Mouse (Mus musculus) lung, adult 2 months (tissue): ENCODE measurements around the gene Rpl9-ps6. TPM values are rescaled to one million over a fixed set of nuclear protein-coding genes. Genes with fewer than 3 reads are reported as not detected.
"Not testable (repeated sequence)": the region's sequence is repeated elsewhere in the genome, so short reads cannot be mapped to it uniquely, and the experiment has no call there.

ENCODE experiments used
- DNase-seq: peaks from one replicate; pipeline ENCODE4 v3.0.0; 2022
- H3K4me1 ChIP-seq: fragments of 200-500 bp; 2 replicates; pipeline ENCODE4 v1.6.1; 2011; ENCODE audit warnings: low read length; ENCODE audit not compliant: control insufficient read depth, insufficient read depth
- H3K4me3 ChIP-seq: fragments of 200-500 bp; replicated peaks from 2 replicates; pipeline ENCODE3; 2011; ENCODE audit warnings: low read depth, mild to moderate bottlenecking, control low read depth, low read length; ENCODE audit errors: extremely low read depth
- CTCF ChIP-seq: fragments of 200-500 bp; IDR thresholded peaks from 2 replicates; pipeline ENCODE4 v1.5.1; 2011; ENCODE audit warnings: mild to moderate bottlenecking, low read length, control low read depth; ENCODE audit not compliant: insufficient read depth
- POLR2A ChIP-seq: fragments of 200-500 bp; IDR thresholded peaks from 2 replicates; pipeline ENCODE4 v1.6.1; 2011; ENCODE audit warnings: low read depth, mild to moderate bottlenecking, control low read depth, low read length, borderline replicate concordance; ENCODE audit errors: extremely low read depth
- WGBS: fragments of 180-500 bp; shearing (Covaris S2); methylation state at CpG from one replicate; pipeline ENCODE4 v1.1.7; 2018; 5-methylcytosine and 5-hydroxymethylcytosine counted together
- polyA plus RNA-seq: library from polyadenylated mRNA; depleted of rRNA; stranded (reverse); fragments of >200 nt; gene quantifications from 2 replicates; pipeline ENCODE4 v1.2.3, GENCODE M21; 2012

The Rpl9-ps6 gene
- polyA plus RNA-seq, 1 experiment = 7.2 TPM

DNA sequence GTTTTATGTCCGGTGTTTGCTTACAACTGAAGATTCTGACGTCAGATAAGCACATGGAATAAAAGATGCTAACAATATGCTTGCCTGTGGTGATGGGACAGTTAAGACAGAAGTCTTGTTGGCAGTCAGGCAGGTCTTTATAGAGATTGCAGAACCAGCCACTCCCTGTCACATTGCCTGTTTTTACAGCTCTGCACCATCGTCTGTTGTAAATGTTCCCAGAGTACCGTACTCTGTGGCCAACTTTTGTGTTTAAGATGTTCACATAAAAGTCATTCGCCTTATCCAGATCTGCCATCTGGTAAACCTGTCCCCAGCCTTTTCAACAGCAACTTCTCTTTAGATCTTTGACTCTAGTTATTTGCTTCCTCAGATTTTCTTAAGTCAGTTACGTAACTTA lies 31.0 kb upstream of the Rpl9-ps6 start:
- Histone ChIP-seq H3K4me3 (no peak overlapping the region), H3K4me1 (no peaks in the 10 kb centered on the region; the same call in 1 of the 2 replicates)
- DNase-seq = no peak
- TF ChIP-seq CTCF (no peak), POLR2A (no peak)
- WGBS = 63% methylated on average over 6 of the region's 6 CpGs

DNA sequence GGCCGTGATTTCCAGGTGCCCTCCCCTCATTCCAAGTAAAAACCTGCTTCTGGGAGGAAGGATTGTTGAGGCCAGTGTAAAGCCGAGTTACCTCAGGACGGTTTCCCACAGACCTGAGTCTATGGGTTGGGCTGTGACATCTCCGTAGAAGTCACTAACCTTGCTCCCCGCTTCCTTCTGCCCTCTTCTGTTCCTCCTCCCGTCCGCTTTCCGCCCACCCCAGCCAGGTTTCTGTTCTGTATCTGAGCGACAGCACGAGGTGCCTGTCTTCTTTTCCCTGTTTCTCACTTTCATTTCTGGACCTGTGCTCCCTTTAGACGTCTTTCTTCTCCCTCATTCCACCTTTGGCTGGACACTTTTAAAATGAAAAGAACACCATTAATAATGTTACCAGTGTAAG lies 28.7 kb upstream of the Rpl9-ps6 start:
- DNase-seq = no peak
- H3K4me1 ChIP-seq = no peaks in the 10 kb centered on the region; the same call in 1 of the 2 replicates
- TF ChIP-seq CTCF = no peak
- TF ChIP-seq POLR2A = no peak
- H3K4me3 ChIP-seq = no peak overlapping the region
- WGBS = 83% methylated on average over 11 of the region's 11 CpGs

DNA sequence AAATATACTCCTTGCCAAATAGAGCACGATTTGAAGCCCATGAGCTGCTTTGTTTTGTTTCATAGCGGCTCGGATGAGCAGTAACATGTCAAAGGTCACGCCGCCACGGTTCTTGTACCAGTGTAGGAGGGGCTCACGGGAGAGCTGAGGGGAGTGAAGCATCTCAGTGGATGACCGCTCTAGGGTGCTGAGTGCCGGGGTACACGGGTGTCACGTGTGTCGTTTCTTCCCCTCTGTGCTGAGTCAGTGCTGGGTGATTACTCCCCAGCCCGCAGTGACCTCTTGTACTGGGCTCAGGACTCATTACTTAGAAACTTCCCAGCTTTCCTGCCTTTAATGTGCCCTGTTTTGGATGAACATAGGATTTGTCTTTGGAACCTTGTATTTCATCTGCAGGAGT lies 28.2 kb upstream of the Rpl9-ps6 start:
- no peaks in the 10 kb centered on the region; the same call in 1 of the 2 replicates for H3K4me1 ChIP-seq
- no peak for TF ChIP-seq POLR2A
- no peak for TF ChIP-seq CTCF
- no peak for DNase-seq
- H3K4me3 ChIP-seq = no peak overlapping the region
- 89% methylated on average over 13 of the region's 13 CpGs for WGBS

DNA sequence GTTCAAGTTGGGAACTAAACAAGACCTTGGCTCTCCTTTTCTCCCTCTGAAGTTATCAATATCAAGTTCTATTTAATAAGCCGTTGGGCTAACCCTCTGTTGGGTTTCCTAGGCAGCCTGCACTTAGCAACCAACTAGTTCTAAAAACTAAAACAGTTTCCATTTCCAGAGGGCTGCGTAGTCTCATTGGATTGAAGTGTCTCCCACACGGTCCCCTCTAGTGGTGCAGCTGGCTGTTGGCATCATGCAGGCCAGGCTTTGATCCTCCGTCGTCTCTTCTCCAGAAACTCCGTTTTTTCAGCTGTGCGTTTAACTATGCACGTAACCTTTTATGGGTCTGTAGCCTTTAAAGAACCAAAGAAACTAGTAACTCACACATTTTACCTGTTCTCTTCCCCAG lies 27.1 kb upstream of the Rpl9-ps6 start:
- no peak overlapping the region for H3K4me3 ChIP-seq
- TF ChIP-seq CTCF = no peak
- no peak for TF ChIP-seq POLR2A
- 81% methylated on average over 8 of the region's 8 CpGs for WGBS
- no peaks in the 10 kb centered on the region; the same call in 1 of the 2 replicates for H3K4me1 ChIP-seq
- no peak for DNase-seq

DNA sequence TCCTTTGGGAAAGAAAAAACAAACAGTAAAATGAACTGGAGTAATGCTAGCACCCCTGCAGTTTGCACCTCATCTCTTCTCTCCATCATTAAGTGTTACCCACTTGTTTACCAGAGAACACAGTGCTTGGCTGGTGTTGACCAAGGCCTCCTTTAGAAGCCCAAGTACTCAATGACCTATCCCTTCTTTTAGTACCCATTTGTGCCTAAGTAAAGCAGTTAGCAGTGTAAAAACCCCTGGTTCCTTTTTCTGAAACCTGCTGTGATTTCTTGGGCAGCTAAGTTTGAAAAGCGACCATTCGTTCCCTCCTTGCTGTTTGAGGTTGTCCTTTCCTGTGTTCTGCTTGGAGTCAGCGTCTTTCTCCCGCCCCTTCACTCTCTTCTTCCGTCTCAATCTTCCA lies 26.6 kb upstream of the Rpl9-ps6 start:
- Histone ChIP-seq H3K4me1 (no peaks in the 10 kb centered on the region; the same call in 1 of the 2 replicates), H3K4me3 (no peak overlapping the region)
- DNase-seq = no peak
- WGBS = 94% methylated on average over 5 of the region's 5 CpGs
- no peak for TF ChIP-seq CTCF
- no peak for TF ChIP-seq POLR2A

DNA sequence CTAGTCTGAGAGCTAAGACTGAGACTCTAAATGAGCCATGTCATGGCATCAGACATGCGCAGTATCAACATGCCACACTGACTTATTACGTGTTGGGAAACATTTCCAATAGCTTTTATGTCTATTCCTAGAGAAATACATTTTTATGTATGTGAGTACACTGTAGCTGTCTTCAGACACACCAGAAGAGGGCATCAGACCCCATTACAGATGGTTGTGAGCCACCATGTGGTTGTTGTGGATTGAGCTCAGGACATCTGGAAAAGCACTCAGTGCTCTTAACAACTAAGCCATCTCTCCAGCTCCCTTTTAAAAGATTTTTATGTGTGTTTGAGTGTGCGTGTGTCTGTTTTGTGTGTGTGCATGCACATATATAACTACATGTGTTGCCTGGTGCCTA lies 26.0 kb upstream of the Rpl9-ps6 start:
- no peak for TF ChIP-seq CTCF
- TF ChIP-seq POLR2A = no peak
- 98% methylated on average over 3 of the region's 3 CpGs for WGBS
- H3K4me1 ChIP-seq = peaks cover 3% of the 10 kb centered on the region

DNA sequence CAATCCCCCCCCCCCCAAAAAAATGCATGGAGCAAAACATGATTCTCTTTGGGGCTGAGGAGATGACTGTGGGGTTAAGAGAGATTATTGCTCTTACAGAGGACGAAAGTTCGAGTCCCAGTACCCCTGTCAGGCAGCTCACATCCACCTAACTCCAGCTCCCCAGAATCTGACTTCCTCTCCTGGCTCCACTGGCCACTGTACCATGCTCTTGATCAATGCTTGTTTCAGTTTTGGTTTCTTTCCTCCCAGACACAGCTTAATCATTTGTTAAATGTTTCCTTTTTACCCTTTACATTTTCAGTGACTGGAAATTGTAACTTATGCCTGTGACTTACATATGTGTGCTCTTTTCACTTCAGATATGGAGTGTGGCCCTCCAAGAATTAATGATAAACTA lies 24.6 kb upstream of the Rpl9-ps6 start:
- TF ChIP-seq CTCF = no peak
- TF ChIP-seq POLR2A = no peak
- no peak for DNase-seq
- H3K4me1 ChIP-seq = peaks cover 3% of the 10 kb centered on the region
- H3K4me3 ChIP-seq = no peak overlapping the region
- WGBS = 81% methylated on average over 2 of the region's 2 CpGs

More for the DNA sequence above, 26.0 kb upstream of the Rpl9-ps6 start:
- H3K4me3 ChIP-seq = no peak overlapping the region
- no peak for DNase-seq

DNA sequence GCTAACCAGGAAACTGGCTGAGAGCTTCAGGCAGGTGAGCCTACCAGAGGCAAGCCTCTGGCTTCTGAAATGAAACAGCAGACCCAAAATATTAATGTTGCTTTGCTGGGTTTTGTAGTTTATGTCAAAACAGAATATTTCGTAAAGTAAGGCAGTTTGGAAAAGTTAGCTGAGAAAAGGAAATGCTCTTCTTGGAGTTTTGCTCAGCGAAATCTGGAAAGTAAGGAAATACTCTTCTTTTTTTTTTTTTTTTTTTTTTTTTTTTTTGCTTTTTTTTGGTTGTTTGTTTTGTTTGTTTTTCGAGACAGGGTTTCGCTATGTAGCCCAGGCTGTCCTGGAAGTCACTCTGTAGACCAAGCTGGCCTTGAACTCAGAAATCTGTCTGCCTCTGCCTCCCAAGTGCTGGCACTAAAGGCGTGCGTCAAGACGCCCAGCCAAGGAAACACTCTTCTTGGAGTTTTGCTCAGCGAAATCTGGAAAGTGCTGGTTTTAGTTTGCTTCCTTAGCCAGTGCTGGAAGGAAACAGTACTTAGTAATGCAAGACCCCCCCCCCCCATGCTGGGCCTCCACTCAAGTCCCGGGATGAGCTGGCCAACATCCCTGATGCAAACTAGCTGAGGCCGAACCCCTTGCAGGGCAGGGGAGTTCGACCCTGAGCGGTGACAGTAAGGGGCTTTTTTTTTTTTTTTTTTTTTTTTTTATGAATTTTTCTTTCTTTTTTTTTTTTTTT lies 23.0 kb upstream of the Rpl9-ps6 start:
- no peak for DNase-seq
- 88% methylated on average over 12 of the region's 12 CpGs for WGBS
- TF ChIP-seq CTCF (no peak), POLR2A (no peak)
- Histone ChIP-seq H3K4me1 (peaks cover 3% of the 10 kb centered on the region), H3K4me3 (no peak overlapping the region)

DNA sequence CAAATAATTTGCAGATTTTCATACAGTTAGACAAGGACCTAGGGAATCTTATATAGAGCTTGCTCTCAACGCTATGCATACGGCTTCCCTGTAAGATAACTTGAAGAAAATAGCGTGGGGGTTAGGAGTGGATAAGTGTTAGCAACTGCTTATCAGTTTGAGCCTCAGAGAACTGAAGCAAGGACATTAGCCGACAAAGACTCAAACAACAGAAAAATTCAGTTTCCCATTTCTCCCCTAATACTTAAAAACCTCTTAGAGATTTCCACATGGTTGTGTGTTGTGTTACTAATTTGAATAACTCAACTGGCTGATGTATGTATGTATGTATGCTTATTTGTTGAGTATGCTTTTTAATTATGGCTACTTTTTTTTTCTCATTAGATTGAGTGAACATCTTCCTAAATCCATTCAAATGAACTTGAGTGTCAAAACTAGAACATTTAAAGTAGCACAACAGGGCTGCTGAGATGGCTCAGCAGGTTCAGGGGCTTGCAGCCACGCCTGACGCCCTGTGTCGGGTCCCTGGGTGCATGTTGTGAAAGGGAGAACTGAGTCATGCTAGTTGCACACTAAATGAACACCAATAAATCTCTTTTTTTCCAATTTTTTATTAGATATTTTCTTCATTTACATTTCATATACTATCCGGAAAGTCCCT lies 21.3 kb upstream of the Rpl9-ps6 start:
- Histone ChIP-seq H3K4me1 (peaks cover 3% of the 10 kb centered on the region), H3K4me3 (no peak overlapping the region)
- no peak for TF ChIP-seq POLR2A
- no peak for TF ChIP-seq CTCF
- WGBS = 82% methylated on average over 8 of the region's 8 CpGs
- no peak for DNase-seq

DNA sequence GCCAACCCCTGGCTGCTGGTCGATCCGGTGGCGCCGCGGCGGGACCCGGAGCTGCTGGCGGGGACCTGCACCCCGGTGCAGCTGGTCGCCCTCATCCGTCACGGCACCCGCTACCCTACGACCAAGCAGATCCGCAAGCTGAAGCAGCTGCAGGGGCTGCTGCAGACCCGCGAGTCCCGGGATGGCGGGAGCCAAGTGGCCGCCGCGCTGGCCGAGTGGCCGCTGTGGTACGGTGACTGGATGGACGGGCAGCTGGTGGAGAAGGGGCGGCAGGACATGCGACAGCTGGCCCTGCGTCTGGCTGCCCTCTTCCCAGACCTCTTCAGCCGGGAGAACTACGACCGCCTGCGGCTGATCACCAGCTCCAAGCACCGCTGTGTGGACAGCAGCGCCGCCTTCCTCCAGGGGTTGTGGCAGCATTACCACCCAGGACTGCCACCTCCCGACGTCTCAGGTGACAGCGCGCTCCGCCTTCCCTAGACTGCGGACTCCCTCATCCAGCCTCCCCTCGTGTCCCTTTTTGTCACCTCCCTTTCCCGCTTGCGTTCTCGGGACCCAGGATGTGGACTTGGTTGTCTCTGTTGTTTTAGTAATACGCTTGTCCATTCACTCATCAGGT lies 19.8 kb upstream of the Rpl9-ps6 start:
- peak; percentile 63 for DNase-seq
- WGBS = under 1% methylated on average over 47 of the region's 47 CpGs
- peak overlapping the region; percentile 96 for H3K4me3 ChIP-seq
- H3K4me1 ChIP-seq = not testable (repeated sequence)
- peak; percentile 40 for TF ChIP-seq CTCF
